Mouse (Mus musculus) effector memory CD4-positive, alpha-beta T cell, adult 7 months (primary cell): Measurements from ENCODE around the gene Gpr83. TPM values are rescaled to one million over a fixed set of nuclear protein-coding genes. Genes with fewer than 3 reads are reported as not detected.

Experiments
- polyA plus RNA-seq: library from polyadenylated mRNA; unstranded; fragments of 100-300 nt; shearing (Covaris generic); gene quantifications from one replicate; pipeline ENCODE4 v1.2.1, GENCODE M21; 2017

Gpr83 gene
- 0.60 TPM for polyA plus RNA-seq

GRCm38 (mm10) chr9:14859868-14860639 is at the start of gene Gpr83:
Gpr83 (plus strand) TSS chr9:14860210.

GRCm38 (mm10) chr9:14903581-14904378 is 43.8 kb downstream of the Gpr83 start, which contains the start of gene Izumo1r:
Izumo1r (minus strand) TSS chr9:14903949.

Other genes with a start within 250 kb of the Gpr83 start
- gene Amotl1, start 215.2 kb upstream of the Gpr83 start, polyA plus RNA-seq: 0.10 TPM
- not detected for gene Piwil4, start 119.5 kb upstream of the Gpr83 start, polyA plus RNA-seq
- not detected for gene Fut4, start 107.8 kb upstream of the Gpr83 start, polyA plus RNA-seq
- gene 1700012B09Rik, start 89.2 kb upstream of the Gpr83 start, polyA plus RNA-seq: not detected
- gene Mre11a, start 75.6 kb upstream of the Gpr83 start, polyA plus RNA-seq: 21.3 TPM
- gene Ankrd49, start 75.4 kb upstream of the Gpr83 start, polyA plus RNA-seq: 13.2 TPM
- gene Izumo1r, start 43.7 kb downstream of the Gpr83 start, polyA plus RNA-seq: 22.6 TPM
- 181 TPM for gene Panx1, start 185.3 kb downstream of the Gpr83 start, polyA plus RNA-seq